Mouse (Mus musculus) G1E (cell line): ENCODE data around the gene Thada.

Experiments used
- CTCF ChIP-seq: IDR thresholded peaks from 2 replicates; pipeline ENCODE4 v1.5.1; 2012; ENCODE audit warnings: low read depth, low read length, inconsistent platforms, mixed read lengths
- GATA1 ChIP-seq: IDR thresholded peaks from 2 replicates; pipeline ENCODE4 v1.6.1; 2012; ENCODE audit warnings: borderline replicate concordance, low read length, inconsistent platforms, mixed read lengths
- TAL1 ChIP-seq: conservative IDR thresholded peaks from 2 replicates; pipeline ENCODE4 v1.6.1; 2012; ENCODE audit warnings: low read depth, low read length, inconsistent platforms, mixed read lengths

GRCm38 (mm10) chr17:84151306-84151705 lies 314.7 kb downstream of the Thada start:
- TF ChIP-seq GATA1 (no peak), CTCF (no peak), TAL1 (no peak)
